Mouse (Mus musculus) embryonic facial prominence, embryonic 15.5 days (tissue): ENCODE measurements around the gene Ptpn20. TPM values are rescaled to one million over a fixed set of nuclear protein-coding genes. Genes with fewer than 3 reads are reported as not detected.

Experiments
- ATAC-seq: fragments of 200-750 bp; cut with Nextera tagmentation; 2 replicates; pipeline ENCODE4 v1.8.0; 2017; ENCODE audit warnings: low read depth, moderate TSS enrichment; ENCODE audit not compliant: insufficient number of reproducible peaks, low FRiP score, low TSS enrichment
- H3K27ac ChIP-seq: fragments of 300-500 bp; sonication (generic); replicated peaks from 2 replicates; pipeline ENCODE4 v1.5.1; 2015; ENCODE audit warnings: mild to moderate bottlenecking, inconsistent platforms
- H3K27me3 ChIP-seq: fragments of 300-500 bp; sonication (generic); 2 replicates; pipeline ENCODE4 v1.6.1; 2015; ENCODE audit warnings: inconsistent platforms
- H3K36me3 ChIP-seq: fragments of 300-500 bp; sonication (generic); 2 replicates; pipeline ENCODE4 v1.6.1; 2015; ENCODE audit warnings: mild to moderate bottlenecking, inconsistent platforms
- H3K4me1 ChIP-seq: fragments of 300-500 bp; sonication (generic); 2 replicates; pipeline ENCODE4 v1.6.1; 2015; ENCODE audit warnings: inconsistent platforms
- H3K4me2 ChIP-seq: fragments of 300-500 bp; sonication (generic); replicated peaks from 2 replicates; pipeline ENCODE4 v1.6.1; 2015; ENCODE audit warnings: mild to moderate bottlenecking, inconsistent platforms
- H3K4me3 ChIP-seq: fragments of 300-500 bp; sonication (generic); replicated peaks from 2 replicates; pipeline ENCODE4 v1.5.1; 2015; ENCODE audit warnings: mild to moderate bottlenecking, inconsistent platforms
- H3K9ac ChIP-seq: fragments of 300-500 bp; sonication (generic); 2 replicates; pipeline ENCODE4 v1.6.1; 2015; ENCODE audit warnings: inconsistent platforms
- H3K9me3 ChIP-seq: fragments of 300-500 bp; sonication (generic); replicated peaks from 2 replicates; pipeline ENCODE4 v1.6.1; 2016; ENCODE audit warnings: inconsistent platforms
- WGBS: fragments of 180-500 bp; shearing (Covaris S2); methylation state at CpG from one replicate; pipeline ENCODE4 v1.1.7; 2015; 5-methylcytosine and 5-hydroxymethylcytosine counted together
- polyA plus RNA-seq: library from polyadenylated mRNA; unstranded; fragments of >200 nt; fragmentation: Nextera tagmentation; extraction: Ambion mirVana; gene quantifications from 2 replicates; pipeline ENCODE4 v1.2.1, GENCODE M21; 2015

The Ptpn20 gene
- polyA plus RNA-seq = 0.13 and 0.32 TPM in 2 replicates

- Histone ChIP-seq H3K9me3 (no peaks in the 10 kb centered on the region), H3K4me2 (no peak within 1 kb of the TSS), H3K27me3 (no peaks in the 10 kb centered on the region), H3K27ac (no peak within 1 kb of the TSS), H3K9ac (no peak within 1 kb of the TSS), H3K4me1 (no peaks in the 10 kb centered on the region), H3K36me3 (no peaks in the 10 kb centered on the region), H3K4me3 (no peak within 1 kb of the TSS)
- 60% methylated on average over 14 of the region's 14 CpGs for WGBS
- ATAC-seq = no peak
These were observed at the start of gene Ptpn20 for GRCm38 (mm10) chr14:33588951-33589350. Ptpn20 (plus strand) TSS chr14:33589207.

DNA sequence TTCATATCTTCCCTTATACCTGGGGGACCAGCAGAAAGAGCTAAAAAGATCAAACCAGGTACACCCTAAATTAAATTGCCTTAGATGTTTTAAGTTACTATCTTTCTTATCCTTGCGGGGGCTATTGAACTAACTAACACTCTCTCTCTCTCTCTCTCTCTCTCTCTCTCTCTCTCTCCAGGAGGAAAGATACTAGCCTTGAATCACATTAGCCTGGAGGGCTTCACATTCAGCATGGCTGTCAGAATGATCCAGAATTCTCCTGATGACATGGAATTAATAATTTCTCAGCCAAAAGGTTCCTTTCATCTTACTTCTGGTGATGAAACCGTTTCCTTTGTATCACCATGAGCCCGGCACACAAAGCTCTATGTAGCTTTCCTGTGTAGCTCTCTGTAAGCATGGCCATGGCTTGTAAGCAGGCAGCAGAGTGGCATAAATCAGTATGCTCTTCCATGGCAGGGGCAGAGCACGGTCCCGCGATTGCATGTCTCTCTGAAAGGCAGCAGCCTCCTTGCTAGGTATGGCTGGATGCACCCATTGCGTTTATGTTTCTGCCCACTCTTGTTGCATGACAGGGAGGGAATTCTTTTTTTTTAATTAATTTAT is 49.3 kb upstream of the Ptpn20 start:
- H3K4me2 ChIP-seq = no peak overlapping the region
- no peak overlapping the region for H3K9ac ChIP-seq
- no peaks in the 10 kb centered on the region for H3K4me1 ChIP-seq
- no peak overlapping the region for H3K27ac ChIP-seq
- no peak for ATAC-seq
- WGBS = 81% methylated on average over 7 of the region's 7 CpGs
- H3K36me3 ChIP-seq = no peaks in the 10 kb centered on the region
- no peaks in the 10 kb centered on the region for H3K9me3 ChIP-seq
- H3K4me3 ChIP-seq = no peak overlapping the region
- H3K27me3 ChIP-seq = no peaks in the 10 kb centered on the region

DNA sequence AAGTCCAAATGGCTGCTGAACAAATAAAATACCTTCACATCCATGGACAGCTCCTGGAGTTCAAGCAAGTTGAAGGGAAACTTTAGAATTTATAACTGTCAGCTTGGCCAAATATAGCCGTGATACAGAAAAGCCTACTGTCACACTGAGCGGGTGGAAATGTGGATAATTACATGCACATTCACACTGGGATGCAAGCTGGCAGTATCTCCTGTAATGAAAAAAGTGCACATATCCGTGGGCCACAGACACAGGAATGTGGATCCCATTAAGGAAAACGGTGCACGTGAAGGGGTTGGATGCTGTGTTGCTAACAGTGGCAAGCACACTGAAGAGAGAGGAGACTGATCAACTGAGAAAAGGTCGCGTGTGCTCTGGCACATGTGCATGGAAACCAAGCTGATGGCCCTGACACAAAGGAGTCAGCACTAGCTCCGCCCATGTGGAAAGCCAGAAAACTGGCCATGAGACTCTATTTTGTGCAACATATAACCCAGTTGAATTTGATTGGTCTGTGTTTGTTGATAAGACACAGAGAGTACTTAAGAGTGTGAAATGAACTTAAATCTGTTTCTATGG is 43.4 kb upstream of the Ptpn20 start:
- no peaks in the 10 kb centered on the region for H3K9me3 ChIP-seq

DNA sequence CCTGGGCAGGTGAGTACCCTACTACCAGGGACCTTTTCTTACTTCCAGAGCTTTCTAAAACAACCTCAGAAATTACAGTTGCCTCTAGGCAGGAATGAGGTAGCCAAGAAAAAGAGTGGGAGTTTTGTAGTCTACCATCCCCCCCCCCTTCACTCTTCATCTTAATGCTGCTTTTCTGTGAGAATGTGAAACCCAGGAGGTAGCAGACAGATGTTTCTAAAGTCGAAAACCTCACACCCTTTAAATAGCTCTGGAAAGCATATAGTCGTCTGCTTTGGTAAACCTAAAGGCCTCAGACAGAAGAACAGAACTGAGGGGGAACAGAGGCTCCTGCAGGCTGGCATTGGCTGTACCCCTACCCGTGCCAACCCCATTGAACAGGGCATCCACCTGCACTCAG is 40.4 kb upstream of the Ptpn20 start:
- Histone ChIP-seq H3K27ac (no peak overlapping the region), H3K27me3 (no peaks in the 10 kb centered on the region), H3K4me1 (no peaks in the 10 kb centered on the region), H3K36me3 (no peaks in the 10 kb centered on the region), H3K4me3 (no peak overlapping the region), H3K4me2 (no peak overlapping the region), H3K9ac (no peak overlapping the region), H3K9me3 (no peaks in the 10 kb centered on the region)
- ATAC-seq = no peak
- 54% methylated on average over 3 of the region's 3 CpGs for WGBS

More for the DNA sequence above, 43.4 kb upstream of the Ptpn20 start:
- 55% methylated on average over 8 of the region's 8 CpGs for WGBS
- no peak overlapping the region for H3K4me2 ChIP-seq
- no peaks in the 10 kb centered on the region for H3K27me3 ChIP-seq
- no peak overlapping the region for H3K9ac ChIP-seq
- no peak overlapping the region for H3K27ac ChIP-seq
- H3K4me3 ChIP-seq = no peak overlapping the region
- ATAC-seq = no peak
- no peaks in the 10 kb centered on the region for H3K36me3 ChIP-seq
- H3K4me1 ChIP-seq = no peaks in the 10 kb centered on the region

DNA sequence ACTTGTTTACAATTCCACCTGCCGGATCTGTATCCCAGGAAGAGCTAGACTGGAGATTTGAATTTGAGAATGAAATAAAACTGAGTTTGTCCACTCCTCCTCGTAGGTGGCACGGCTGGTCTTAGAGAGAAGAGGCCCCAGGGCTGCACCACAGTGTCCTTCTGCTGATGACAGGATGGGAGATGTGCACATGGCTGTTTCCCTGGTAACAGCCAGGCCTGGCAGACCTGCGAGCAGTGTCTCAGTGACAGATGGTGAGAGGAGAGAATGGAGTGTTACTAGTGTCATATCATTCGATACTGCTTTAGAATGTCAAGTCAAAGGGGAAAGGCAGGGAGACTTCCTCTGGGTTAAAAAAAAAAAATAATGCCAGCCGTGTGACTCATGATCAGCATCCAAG is 39.2 kb upstream of the Ptpn20 start:
- no peaks in the 10 kb centered on the region for H3K27me3 ChIP-seq
- H3K36me3 ChIP-seq = no peaks in the 10 kb centered on the region
- no peak overlapping the region for H3K4me2 ChIP-seq
- no peak overlapping the region for H3K9ac ChIP-seq
- no peaks in the 10 kb centered on the region for H3K9me3 ChIP-seq
- WGBS = 75% methylated on average over 6 of the region's 6 CpGs
- H3K4me1 ChIP-seq = no peaks in the 10 kb centered on the region
- ATAC-seq = no peak
- H3K27ac ChIP-seq = no peak overlapping the region
- H3K4me3 ChIP-seq = no peak overlapping the region

DNA sequence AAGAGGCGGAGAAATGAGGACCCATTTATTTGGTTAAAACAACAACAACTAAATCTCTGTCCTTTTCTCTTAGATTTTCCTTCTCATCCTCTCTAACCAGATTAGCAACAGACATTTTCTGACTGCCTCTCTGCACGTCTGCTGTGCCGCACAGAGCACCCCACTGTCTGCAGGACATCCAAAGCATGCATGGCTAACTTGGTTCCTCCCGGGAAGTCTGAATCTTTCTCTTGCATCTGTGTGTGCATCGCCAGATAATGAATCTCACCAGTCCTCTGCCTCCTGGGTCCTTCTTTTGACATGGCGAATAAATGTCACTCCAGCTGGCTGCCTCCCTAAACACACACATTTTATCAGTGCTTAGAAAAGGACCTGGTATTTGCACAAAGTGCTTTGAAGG is 18.3 kb upstream of the Ptpn20 start:
- Histone ChIP-seq H3K36me3 (no peaks in the 10 kb centered on the region), H3K9ac (no peak overlapping the region), H3K27me3 (no peaks in the 10 kb centered on the region), H3K4me1 (no peaks in the 10 kb centered on the region), H3K4me2 (no peak overlapping the region), H3K4me3 (no peak overlapping the region), H3K9me3 (no peaks in the 10 kb centered on the region), H3K27ac (no peak overlapping the region)
- no peak for ATAC-seq
- WGBS = 36% methylated on average over 6 of the region's 6 CpGs

GRCm38 (mm10) chr14:33573643-33574042 is 15.4 kb upstream of the Ptpn20 start:
- Histone ChIP-seq H3K9me3 (no peaks in the 10 kb centered on the region), H3K27me3 (no peaks in the 10 kb centered on the region), H3K36me3 (no peaks in the 10 kb centered on the region), H3K4me2 (no peak overlapping the region), H3K27ac (no peak overlapping the region), H3K4me1 (no peaks in the 10 kb centered on the region), H3K9ac (no peak overlapping the region), H3K4me3 (no peak overlapping the region)
- WGBS = 65% methylated on average over 3 of the region's 3 CpGs
- no peak for ATAC-seq

GRCm38 (mm10) chr14:33579771-33580484 is 9.1 kb upstream of the Ptpn20 start:
- ATAC-seq = no peak
- H3K4me3 ChIP-seq = no peak overlapping the region
- 54% methylated on average over 7 of the region's 7 CpGs for WGBS
- H3K27me3 ChIP-seq = no peaks in the 10 kb centered on the region
- no peak overlapping the region for H3K27ac ChIP-seq
- no peak overlapping the region for H3K4me2 ChIP-seq
- H3K36me3 ChIP-seq = no peaks in the 10 kb centered on the region
- no peaks in the 10 kb centered on the region for H3K4me1 ChIP-seq
- no peaks in the 10 kb centered on the region for H3K9me3 ChIP-seq
- H3K9ac ChIP-seq = no peak overlapping the region

DNA sequence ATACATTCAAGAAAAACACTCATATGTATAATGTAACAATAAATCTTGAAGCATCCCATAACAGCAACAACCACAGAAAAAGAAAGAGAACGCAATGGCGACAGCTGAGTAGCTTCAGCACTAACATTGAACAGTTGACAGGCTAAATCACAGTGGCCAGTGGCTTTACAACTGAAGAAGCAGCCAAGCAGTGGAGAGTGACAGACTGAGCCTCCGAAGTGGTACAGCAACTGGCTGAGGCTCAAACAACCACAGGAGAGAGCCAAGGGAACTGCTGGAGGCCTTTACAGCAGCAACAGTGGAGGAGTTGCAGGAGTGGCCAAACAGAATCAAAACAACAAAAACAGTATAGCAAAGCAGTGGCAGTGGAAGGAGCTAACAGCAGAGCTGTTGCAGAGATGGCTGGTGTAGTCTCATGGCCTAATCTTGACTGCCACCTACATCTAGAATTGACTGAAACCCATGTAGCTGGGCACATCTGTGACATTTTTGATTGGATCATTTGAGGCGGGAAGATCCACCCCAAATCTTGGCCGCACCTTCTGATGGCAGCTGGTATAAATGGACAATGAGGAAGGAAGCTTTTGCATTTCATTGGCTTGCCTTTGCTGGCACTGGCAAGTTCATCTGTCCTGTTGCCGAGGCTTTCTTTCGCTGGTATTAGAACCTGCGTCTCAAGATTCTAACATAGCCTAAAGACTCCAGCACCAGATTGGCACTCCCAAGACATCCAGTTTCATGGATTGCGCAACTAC is 9.5 kb downstream of the Ptpn20 start:
- H3K9ac ChIP-seq = no peak overlapping the region
- no peak overlapping the region for H3K4me2 ChIP-seq
- H3K9me3 ChIP-seq = no peaks in the 10 kb centered on the region
- no peak overlapping the region for H3K4me3 ChIP-seq
- H3K4me1 ChIP-seq = no peaks in the 10 kb centered on the region
- no peaks in the 10 kb centered on the region for H3K27me3 ChIP-seq
- 89% methylated on average over 9 of the region's 9 CpGs for WGBS
- ATAC-seq = no peak
- no peak overlapping the region for H3K27ac ChIP-seq
- no peaks in the 10 kb centered on the region for H3K36me3 ChIP-seq

DNA sequence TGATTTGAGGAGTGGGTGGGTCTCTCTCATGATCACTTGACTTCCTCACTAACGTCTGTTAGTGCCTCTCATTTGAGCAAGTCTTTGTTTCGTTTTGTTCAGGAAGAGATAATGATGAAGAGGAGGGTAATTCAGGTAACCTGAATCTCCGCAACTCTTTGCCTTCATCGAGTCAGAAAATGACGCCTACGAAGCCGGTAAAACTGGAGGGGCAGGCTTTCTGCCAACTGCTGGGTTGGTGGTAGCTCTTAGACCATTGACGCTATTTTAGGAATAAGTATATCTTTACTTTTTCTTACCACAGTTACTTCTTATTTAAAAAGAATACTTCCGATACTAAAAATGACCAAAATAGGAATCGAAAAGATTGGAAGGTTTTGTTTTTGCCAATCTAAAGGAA is 18.4 kb downstream of the Ptpn20 start:
- no peak for ATAC-seq
- Histone ChIP-seq H3K27ac (no peak overlapping the region), H3K9ac (no peak overlapping the region), H3K9me3 (no peaks in the 10 kb centered on the region), H3K4me3 (no peak overlapping the region), H3K4me1 (no peaks in the 10 kb centered on the region), H3K36me3 (no peaks in the 10 kb centered on the region), H3K4me2 (no peak overlapping the region), H3K27me3 (no peaks in the 10 kb centered on the region)
- WGBS = 63% methylated on average over 10 of the region's 10 CpGs

DNA sequence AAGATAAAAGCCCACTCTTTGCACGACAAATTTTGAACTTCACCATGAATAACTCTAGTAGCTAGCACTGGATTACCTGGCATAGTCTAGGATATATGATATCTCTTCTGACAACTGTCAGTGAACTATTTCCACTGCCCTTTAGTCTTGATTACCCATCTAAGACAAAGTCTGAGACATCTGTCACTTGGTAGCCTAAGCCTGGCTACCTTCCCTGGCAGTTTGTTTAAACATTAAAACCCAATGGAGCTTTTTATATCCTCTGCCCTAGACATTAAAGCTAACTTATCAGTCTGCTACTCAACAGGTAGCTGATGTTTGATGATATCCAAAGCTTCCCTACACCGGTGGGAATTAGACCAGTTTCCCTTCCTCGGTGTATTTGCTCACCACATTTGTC is 36.0 kb downstream of the Ptpn20 start:
- no peak for ATAC-seq
- WGBS = 74% methylated on average over 3 of the region's 3 CpGs

More for the DNA sequence above, 36.0 kb downstream of the Ptpn20 start:
- no peak overlapping the region for H3K4me3 ChIP-seq
- H3K27me3 ChIP-seq = no peaks in the 10 kb centered on the region
- H3K27ac ChIP-seq = no peak overlapping the region
- H3K4me1 ChIP-seq = no peaks in the 10 kb centered on the region
- no peak overlapping the region for H3K4me2 ChIP-seq
- no peaks in the 10 kb centered on the region for H3K9me3 ChIP-seq
- no peak overlapping the region for H3K9ac ChIP-seq
- H3K36me3 ChIP-seq = no peaks in the 10 kb centered on the region
